Comparison of ENCODE assay signal across 26 mouse cellular contexts in the genomic region with DNA sequence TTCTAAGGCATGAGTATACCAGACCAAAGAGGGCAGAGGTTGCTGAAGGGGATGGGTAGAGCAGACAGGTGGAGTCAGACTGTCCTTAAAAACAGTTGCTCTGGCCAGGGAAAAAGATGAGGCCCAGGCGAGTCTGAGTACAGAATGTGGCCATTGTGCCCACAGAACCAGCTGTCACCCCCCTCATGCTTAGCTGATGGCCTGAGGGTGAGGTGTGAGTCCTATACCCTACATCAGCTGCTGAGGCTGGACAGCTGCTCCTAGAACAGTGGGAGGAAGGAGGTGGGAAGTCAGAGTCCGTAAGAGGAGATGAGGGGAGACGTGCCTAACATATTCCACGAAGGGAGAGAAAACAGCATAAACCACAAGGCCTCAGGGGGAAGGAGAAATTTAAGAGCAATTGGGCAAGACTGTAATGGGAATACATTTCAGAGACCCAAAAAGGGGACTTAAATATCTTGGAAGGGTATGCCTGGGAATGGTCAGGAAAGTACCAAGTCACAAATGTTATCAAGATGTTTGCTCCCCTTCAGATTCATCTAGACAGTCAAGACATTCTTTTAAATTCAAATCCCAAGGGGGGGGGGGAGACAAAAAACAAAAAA. TPM values are rescaled to one million over a fixed set of nuclear protein-coding genes. Genes with fewer than 3 reads are reported as not detected.
DNase-seq lines count a peak whose midpoint lies in the region; ATAC-seq and TF ChIP-seq lines count a peak whose summit lies in the region.
"Had no signal": no experiment of that assay in that cellular context is flagged by ENCODE, and none has a peak within 500 bp of the region (broad histone marks: within the 10 kb centered on the region; RNA-seq: fewer than 3 reads in every experiment).

No protein-coding gene starts in this region.

- no peak overlapping the region for H3K27ac ChIP-seq in limb, embryonic 14.5 days (replicated peaks; ENCODE audit: low read depth, low read length)
- H3K27ac ChIP-seq in limb, embryonic 10.5 days: no peak overlapping the region
- H3K27ac ChIP-seq in limb, embryonic 15.5 days: no peak overlapping the region
- H3K27ac ChIP-seq: forebrain, embryonic 13.5 days; heart, embryonic 10.5 days; hindbrain, embryonic 14.5 days; intestine, embryonic 15.5 days had no signal

- DNase-seq in limb, embryonic 14.5 days (ENCODE audit: low spot score): no peak
- DNase-seq in limb, embryonic 10.5 days (ENCODE audit: low spot score): no peak
- no peak for DNase-seq in Patski (ENCODE audit: low read depth, low spot score)
- DNase-seq in ovary, postnatal 14 days (ENCODE audit: low spot score): no peak
- no peak for DNase-seq in liver
- no peak for DNase-seq in left cerebral cortex, postnatal 10 days (ENCODE audit: extremely low spot score in 1 of 2, low spot score in 2 of 2)
- DNase-seq: adrenal gland, postnatal 14 days; cerebellum, adult 18-20 months; cerebellum, adult 9-11 months; cerebellum, postnatal 36 days; forebrain, postnatal 0 days; gastrocnemius, postnatal 14 days; heart, postnatal 10 days; heart, postnatal 4 days; kidney, adult 2 months had no signal

- ATAC-seq in limb, embryonic 14.5 days (ENCODE audit: low FRiP score, low read depth): peak; percentile 60; the same call in 1 of the 2 replicates
- ATAC-seq in Patski: peak; percentile 21
- ATAC-seq in limb, embryonic 15.5 days (ENCODE audit: insufficient number of reproducible peaks, low FRiP score, low TSS enrichment, low read depth): peak; percentile 52
- ATAC-seq: CD4-positive, CD25-positive, alpha-beta regulatory T cell, adult 4 months; forebrain, embryonic 13.5 days; forebrain, postnatal 0 days; intestine, embryonic 15.5 days had no signal

- CTCF ChIA-PET in Patski (lab: Charles Lee): interaction anchor here (1.0 to 3.1 kb wide), 2 partner anchors 10 to 29 kb away, joined by 3 to 11 read pairs; no protein-coding TSS in a partner anchor

- H3K9ac ChIP-seq in limb, embryonic 14.5 days (ENCODE audit: low read depth, low read length, severe bottlenecking): no peak overlapping the region
- H3K9ac ChIP-seq in limb, embryonic 15.5 days: no peak overlapping the region
- H3K9ac ChIP-seq: forebrain, embryonic 13.5 days; forebrain, postnatal 0 days; hindbrain, embryonic 14.5 days; intestine, embryonic 15.5 days had no signal

- H3K9me3 ChIP-seq in limb, embryonic 14.5 days (ENCODE audit: control insufficient read depth, low read length): no peaks in the 10 kb centered on the region
- no peaks in the 10 kb centered on the region for H3K9me3 ChIP-seq in limb, embryonic 10.5 days (replicated peaks)
- no peaks in the 10 kb centered on the region for H3K9me3 ChIP-seq in E14TG2a.4 (ENCODE audit: low read length)
- no peaks in the 10 kb centered on the region for H3K9me3 ChIP-seq in limb, embryonic 15.5 days
- H3K9me3 ChIP-seq: forebrain, embryonic 13.5 days; heart, embryonic 10.5 days; intestine, embryonic 15.5 days had no signal

- H3K4me1 ChIP-seq in limb, embryonic 14.5 days (ENCODE audit: control insufficient read depth, insufficient read depth, low read length): peaks cover 10% of the 10 kb centered on the region
- peaks cover 23% of the 10 kb centered on the region for H3K4me1 ChIP-seq in limb, embryonic 10.5 days
- H3K4me1 ChIP-seq in E14TG2a.4 (replicated peaks; ENCODE audit: low read depth, low read length): peaks cover 95% of the 10 kb centered on the region
- peaks cover 9% of the 10 kb centered on the region; the same call in 1 of the 2 replicates for H3K4me1 ChIP-seq in limb, embryonic 15.5 days

- TF ChIP-seq CTCF in E14TG2a.4 (conservative IDR thresholded peaks at IDR 0.05; ENCODE audit: low read length): no peak
- TF ChIP-seq CTCF in Patski (IDR thresholded peaks at IDR 0.05): no peak

- H3K27me3 ChIP-seq in limb, embryonic 14.5 days (ENCODE audit: control insufficient read depth, insufficient read depth, low read length): no peaks in the 10 kb centered on the region
- H3K27me3 ChIP-seq in limb, embryonic 10.5 days (ENCODE audit: low read depth, poor library complexity, severe bottlenecking): no peaks in the 10 kb centered on the region
- H3K27me3 ChIP-seq in E14TG2a.4 (ENCODE audit: insufficient read depth, low read length): no peaks in the 10 kb centered on the region
- H3K27me3 ChIP-seq in Patski: no peaks in the 10 kb centered on the region
- no peaks in the 10 kb centered on the region for H3K27me3 ChIP-seq in limb, embryonic 15.5 days
- H3K27me3 ChIP-seq: forebrain, embryonic 13.5 days; intestine, embryonic 15.5 days had no signal

- TF ChIP-seq POLR2A in limb, embryonic 14.5 days (IDR thresholded peaks at IDR 0.05; ENCODE audit: borderline replicate concordance, extremely low read depth, insufficient read depth, insufficient read length): no peak

- H3K4me2 ChIP-seq in limb, embryonic 14.5 days (replicated peaks; ENCODE audit: low read depth, low read length, severe bottlenecking): no peak overlapping the region
- no peak overlapping the region for H3K4me2 ChIP-seq in limb, embryonic 15.5 days
- H3K4me2 ChIP-seq: forebrain, embryonic 13.5 days; hindbrain, embryonic 14.5 days; intestine, embryonic 15.5 days had no signal

- intact Hi-C loops in left cerebral cortex, postnatal 10 days (cut with DNase I): no loop called here

- in situ Hi-C loops in Patski (cut with MboI; ENCODE audit: low pct_unique_long_range_greater_than_20kb): no loop called here

- 51% methylated on average over 4 of the region's 4 CpGs for WGBS in limb, embryonic 14.5 days
- WGBS in limb, embryonic 10.5 days: 66% methylated on average over 4 of the region's 4 CpGs
- 41% methylated on average over 4 of the region's 4 CpGs for WGBS in limb, embryonic 15.5 days

- no peaks in the 10 kb centered on the region for H3K36me3 ChIP-seq in limb, embryonic 14.5 days (ENCODE audit: control insufficient read depth, insufficient read depth, low read length)
- H3K36me3 ChIP-seq in limb, embryonic 10.5 days: no peaks in the 10 kb centered on the region
- H3K36me3 ChIP-seq in E14TG2a.4 (ENCODE audit: insufficient read depth, low read length): no peaks in the 10 kb centered on the region
- no peaks in the 10 kb centered on the region for H3K36me3 ChIP-seq in limb, embryonic 15.5 days
- H3K36me3 ChIP-seq: heart, embryonic 10.5 days; intestine, embryonic 15.5 days had no signal

- H3K4me3 ChIP-seq in limb, embryonic 14.5 days (replicated peaks; ENCODE audit: low read length): no peak overlapping the region
- H3K4me3 ChIP-seq in limb, embryonic 10.5 days: no peak overlapping the region
- H3K4me3 ChIP-seq in E14TG2a.4 (replicated peaks; ENCODE audit: low read length): peak overlapping the region; percentile 30; the same call in 1 of the 2 replicates
- no peak overlapping the region for H3K4me3 ChIP-seq in limb, embryonic 15.5 days
- H3K4me3 ChIP-seq: forebrain, embryonic 13.5 days; heart, embryonic 10.5 days; intestine, embryonic 15.5 days had no signal

- POLR2A ChIA-PET in Patski (lab: Charles Lee): no interaction called here

RNA-seq across cellular contexts. Expression of gene Mymx, which starts 14.2 kb away (rescaled TPM):
- polyA plus RNA-seq in limb, embryonic 14.5 days (2012; rRNA removed): 53.5 and 60.7 TPM in 2 replicates
- polyA plus RNA-seq in limb, embryonic 14.5 days (2014; fragmentation: Nextera tagmentation; extraction: Ambion mirVana): 27.2 and 37.8 TPM in 2 replicates
- 1.2 TPM in 1 of 2 replicates, not detected in the other for polyA plus RNA-seq in limb, embryonic 10.5 days (2016; fragmentation: Nextera tagmentation; extraction: Ambion mirVana)
- not detected for polyA plus RNA-seq in Patski (2021)
- 22.9 and 39.7 TPM in 2 replicates for polyA plus RNA-seq in limb, embryonic 15.5 days (2015; fragmentation: Nextera tagmentation; extraction: Ambion mirVana)
- not detected for total RNA-seq in left cerebral cortex, postnatal 10 days (2021)
- total RNA-seq: adrenal gland, adult 18-20 months; forebrain, postnatal 0 days; gastrocnemius, adult 18-20 months; heart, postnatal 10 days; heart, postnatal 4 days had no signal
- polyA plus RNA-seq: CD4-positive, CD25-positive, alpha-beta regulatory T cell, adult 4 months; forebrain, embryonic 13.5 days; forebrain, postnatal 0 days; gonadal fat pad, adult 2 months; heart, embryonic 14.5 days; hindbrain, embryonic 14.5 days had no signal

RNA-seq across cellular contexts. Expression of gene Slc29a1, which starts 16.7 kb away (rescaled TPM):
- polyA plus RNA-seq in limb, embryonic 14.5 days (2012; rRNA removed): 122 and 157 TPM in 2 replicates
- polyA plus RNA-seq in limb, embryonic 14.5 days (2014; fragmentation: Nextera tagmentation; extraction: Ambion mirVana): 94.5 and 103 TPM in 2 replicates
- polyA plus RNA-seq in limb, embryonic 10.5 days (2016; fragmentation: Nextera tagmentation; extraction: Ambion mirVana): 40.3 and 41.6 TPM in 2 replicates
- 39.4 TPM for polyA plus RNA-seq in Patski (2021)
- 120 and 140 TPM in 2 replicates for polyA plus RNA-seq in limb, embryonic 15.5 days (2015; fragmentation: Nextera tagmentation; extraction: Ambion mirVana)
- 10 to 100 TPM; 30.3 to 33.3 TPM for total RNA-seq in left cerebral cortex, postnatal 10 days (2021)

RNA-seq across cellular contexts. Expression of gene Capn11, which starts 43.0 kb away (rescaled TPM):
- 0.03 and 0.23 TPM in 2 replicates for polyA plus RNA-seq in limb, embryonic 14.5 days (2012; rRNA removed)
- not detected in 2 replicates for polyA plus RNA-seq in limb, embryonic 14.5 days (2014; fragmentation: Nextera tagmentation; extraction: Ambion mirVana)
- polyA plus RNA-seq in limb, embryonic 10.5 days (2016; fragmentation: Nextera tagmentation; extraction: Ambion mirVana): 0.59 and 0.98 TPM in 2 replicates
- not detected for polyA plus RNA-seq in Patski (2021)
- polyA plus RNA-seq in limb, embryonic 15.5 days (2015; fragmentation: Nextera tagmentation; extraction: Ambion mirVana): 0.21 and 0.37 TPM in 2 replicates
- under 1 TPM in 1 of 2 experiments, not detected in 1; 0.39 TPM for total RNA-seq in left cerebral cortex, postnatal 10 days (2021)
- total RNA-seq: heart, postnatal 10 days had no signal

RNA-seq across cellular contexts. Expression of gene Hsp90ab1, which starts 43.1 kb away (rescaled TPM):
- polyA plus RNA-seq in limb, embryonic 14.5 days (2012; rRNA removed): 788 and 951 TPM in 2 replicates
- polyA plus RNA-seq in limb, embryonic 14.5 days (2014; fragmentation: Nextera tagmentation; extraction: Ambion mirVana): 1,382 and 1,446 TPM in 2 replicates
- polyA plus RNA-seq in limb, embryonic 10.5 days (2016; fragmentation: Nextera tagmentation; extraction: Ambion mirVana): 2,007 and 2,405 TPM in 2 replicates
- polyA plus RNA-seq in Patski (2021): 1,835 TPM
- 1,467 and 1,497 TPM in 2 replicates for polyA plus RNA-seq in limb, embryonic 15.5 days (2015; fragmentation: Nextera tagmentation; extraction: Ambion mirVana)
- total RNA-seq in left cerebral cortex, postnatal 10 days (2021): 1,000 to 10,000 TPM; 1,675 to 1,723 TPM

RNA-seq across cellular contexts. Expression of gene Slc35b2, which starts 52.5 kb away (rescaled TPM):
- polyA plus RNA-seq in limb, embryonic 14.5 days (2012; rRNA removed): 96.9 and 168 TPM in 2 replicates
- 128 and 138 TPM in 2 replicates for polyA plus RNA-seq in limb, embryonic 14.5 days (2014; fragmentation: Nextera tagmentation; extraction: Ambion mirVana)
- 102 and 105 TPM in 2 replicates for polyA plus RNA-seq in limb, embryonic 10.5 days (2016; fragmentation: Nextera tagmentation; extraction: Ambion mirVana)
- 98.0 TPM for polyA plus RNA-seq in Patski (2021)
- 139 and 142 TPM in 2 replicates for polyA plus RNA-seq in limb, embryonic 15.5 days (2015; fragmentation: Nextera tagmentation; extraction: Ambion mirVana)
- 10 to 100 TPM; 43.8 to 46.7 TPM for total RNA-seq in left cerebral cortex, postnatal 10 days (2021)

Comparison
In these comparisons a context has a peak if more than half of its experiments do, and no peak if none do; other contexts are left out.
1. RNA of gene Mymx, which starts 14.2 kb away (polyA plus RNA-seq): 27.2 to 60.7 TPM in limb, embryonic 14.5 days and 22.9 to 39.7 TPM in limb, embryonic 15.5 days; 1.2 TPM in limb, embryonic 10.5 days and not detected in Patski (single experiment); every median in the first group is over 10 times any median in the second.
2. Peak in every context shown above with its lines, with median percentiles within 50 percentile points of each other: ATAC-seq.